Mouse (Mus musculus) megakaryocyte, embryonic 14.5 days (primary cell): Measurements from ENCODE around the gene Emd.

Source experiments
- FLI1 ChIP-seq: IDR thresholded peaks from 2 replicates; pipeline ENCODE4 v1.6.1; 2012; ENCODE audit warnings: low read length, inconsistent platforms, mixed read lengths
- GATA1 ChIP-seq: IDR thresholded peaks from 3 replicates; pipeline ENCODE4 v1.6.1; 2012; ENCODE audit warnings: mixed read lengths, low read length, inconsistent platforms, borderline replicate concordance

DNA sequence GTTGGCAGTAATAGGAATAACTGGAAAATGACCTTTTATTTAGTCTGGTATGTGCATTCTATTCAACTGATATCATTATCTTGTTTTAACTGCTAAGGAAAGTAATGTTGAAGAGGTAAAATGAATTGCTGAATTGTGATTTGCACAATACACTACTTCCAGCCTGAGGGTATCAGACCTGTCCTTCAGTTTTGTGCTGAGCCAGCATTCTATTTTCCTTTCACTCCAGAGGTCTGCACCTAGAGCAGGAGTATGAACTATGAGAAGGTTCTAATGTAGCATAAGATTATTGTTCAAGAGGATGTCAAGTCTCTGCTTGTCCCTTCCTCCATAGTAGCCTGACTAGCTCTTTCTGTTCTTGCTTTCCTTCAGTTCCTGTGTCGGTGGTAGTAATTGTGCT is 43.9 kb downstream of the Emd start:
- TF ChIP-seq GATA1 (no peak), FLI1 (no peak)
